Mouse (Mus musculus): ENCODE data around the gene Mdm1.
"Not testable (repeated sequence)": the region's sequence is repeated elsewhere in the genome, so short reads cannot be mapped to it uniquely, and the experiment has no call there.

Gene Mdm1

GRCm38 (mm10) chr10:118122441-118123162 lies 19.0 kb upstream of the Mdm1 start:
- no peak for DNase-seq (ENCODE audit: low spot score in 2 of 2)

- no peak for DNase-seq (ENCODE audit: low spot score in 2 of 2)
These were observed 16.4 kb upstream of the Mdm1 start for GRCm38 (mm10) chr10:118125236-118125635.

- no peak for DNase-seq (ENCODE audit: low spot score in 2 of 2)
These were observed 15.7 kb upstream of the Mdm1 start for GRCm38 (mm10) chr10:118125776-118126445.

GRCm38 (mm10) chr10:118129001-118129682 lies 12.5 kb upstream of the Mdm1 start:
- DNase-seq (ENCODE audit: low spot score in 2 of 2) = no peak

- no peak for DNase-seq (ENCODE audit: low spot score in 2 of 2)
These were observed 11.6 kb upstream of the Mdm1 start for GRCm38 (mm10) chr10:118130016-118130415.

- DNase-seq (ENCODE audit: low spot score in 2 of 2) = no peak
These were observed 8.6 kb upstream of the Mdm1 start for GRCm38 (mm10) chr10:118132993-118133392.

- DNase-seq (ENCODE audit: low spot score in 2 of 2) = no peak
These were observed 3.1 kb upstream of the Mdm1 start for GRCm38 (mm10) chr10:118138508-118138907.

- DNase-seq (ENCODE audit: low spot score in 2 of 2) = no peak
These were observed 1.6 kb upstream of the Mdm1 start for GRCm38 (mm10) chr10:118139837-118140570.

GRCm38 (mm10) chr10:118141884-118142801 lies 532 bp downstream of the Mdm1 start:
- DNase-seq (ENCODE audit: low spot score in 2 of 2) = peak in 1 of 2 experiments; percentile 26

GRCm38 (mm10) chr10:118149381-118149780 lies 7.8 kb downstream of the Mdm1 start:
- DNase-seq (ENCODE audit: low spot score in 2 of 2) = no peak

GRCm38 (mm10) chr10:118150866-118151265 lies 9.3 kb downstream of the Mdm1 start:
- no peak for DNase-seq (ENCODE audit: low spot score in 2 of 2)

GRCm38 (mm10) chr10:118155932-118156331 lies 14.3 kb downstream of the Mdm1 start:
- no peak for DNase-seq (ENCODE audit: low spot score in 2 of 2)

- DNase-seq (ENCODE audit: low spot score in 2 of 2) = peak; percentile 35 to 50
These were observed 19.5 kb downstream of the Mdm1 start for GRCm38 (mm10) chr10:118161131-118161530.

GRCm38 (mm10) chr10:118169212-118169611 lies 27.6 kb downstream of the Mdm1 start:
- no peak for DNase-seq (ENCODE audit: low spot score in 2 of 2)

GRCm38 (mm10) chr10:118172416-118172815 lies 30.8 kb downstream of the Mdm1 start:
- no peak for DNase-seq (ENCODE audit: low spot score in 2 of 2)

- no peak for DNase-seq (ENCODE audit: low spot score in 2 of 2)
These were observed 31.3 kb downstream of the Mdm1 start for GRCm38 (mm10) chr10:118172876-118173275.

GRCm38 (mm10) chr10:118175542-118175941 lies 33.9 kb downstream of the Mdm1 start:
- not testable (repeated sequence) for DNase-seq (ENCODE audit: low spot score in 2 of 2)

- DNase-seq (ENCODE audit: low spot score in 2 of 2) = no peak
These were observed 37.1 kb downstream of the Mdm1 start for GRCm38 (mm10) chr10:118178735-118179151.

GRCm38 (mm10) chr10:118179265-118179664 lies 37.7 kb downstream of the Mdm1 start:
- DNase-seq (ENCODE audit: low spot score in 2 of 2) = no peak

GRCm38 (mm10) chr10:118195150-118195549 lies 53.5 kb downstream of the Mdm1 start:
- not testable (repeated sequence) for DNase-seq (ENCODE audit: low spot score in 2 of 2)

GRCm38 (mm10) chr10:118204642-118205041 lies 63.0 kb downstream of the Mdm1 start, which contains the start of gene Il22:
Gene Il22 (plus strand): TSS chr10:118204942.
- no peak for DNase-seq (ENCODE audit: low spot score in 2 of 2)
